ENCODE assay signal across 17 mouse cellular contexts in genomic region chr11:86471785-86472184, GRCm38 (mm10). TPM values are rescaled to one million over a fixed set of nuclear protein-coding genes. Genes with fewer than 3 reads are reported as not detected.
DNase-seq lines count a peak whose midpoint lies in the region; ATAC-seq and TF ChIP-seq lines count a peak whose summit lies in the region.
"Had no signal": no experiment of that assay in that cellular context is flagged by ENCODE, and none has a peak within 500 bp of the region (broad histone marks: within the 10 kb centered on the region; RNA-seq: fewer than 3 reads in every experiment).

No protein-coding gene starts in this region.

- WGBS in hindbrain, postnatal 0 days = 48% methylated on average over 6 of the region's 6 CpGs
- 86% methylated on average over 6 of the region's 6 CpGs for WGBS in hindbrain, embryonic 11.5 days
- WGBS in midbrain, embryonic 15.5 days = 19% methylated on average over 6 of the region's 6 CpGs

- no peak overlapping the region for H3K9ac ChIP-seq in hindbrain, postnatal 0 days (replicated peaks; ENCODE audit: low read length)
- no peak overlapping the region for H3K9ac ChIP-seq in hindbrain, embryonic 11.5 days (ENCODE audit: low read depth, low read length)
- no peak overlapping the region for H3K9ac ChIP-seq in midbrain, embryonic 15.5 days
- H3K9ac ChIP-seq: hindbrain, embryonic 13.5 days; liver, embryonic 15.5 days had no signal

- no peak for ATAC-seq in hindbrain, postnatal 0 days
- no peak for ATAC-seq in hindbrain, embryonic 11.5 days (ENCODE audit: low FRiP score)
- peak; percentile 48; the same call in 1 of the 2 replicates for ATAC-seq in midbrain, embryonic 15.5 days (replicated peaks)
- ATAC-seq: Patski had no signal

- H3K36me3 ChIP-seq in hindbrain, postnatal 0 days (ENCODE audit: insufficient read depth, low read length) = no peaks in the 10 kb centered on the region
- no peaks in the 10 kb centered on the region for H3K36me3 ChIP-seq in hindbrain, embryonic 11.5 days (ENCODE audit: control insufficient read depth, insufficient read depth, low read length)
- no peaks in the 10 kb centered on the region for H3K36me3 ChIP-seq in midbrain, embryonic 15.5 days (replicated peaks)
- H3K36me3 ChIP-seq: hindbrain, embryonic 13.5 days; liver, embryonic 15.5 days had no signal

- no peak overlapping the region for H3K4me2 ChIP-seq in hindbrain, postnatal 0 days (ENCODE audit: low read depth, low read length)
- H3K4me2 ChIP-seq in hindbrain, embryonic 11.5 days (replicated peaks; ENCODE audit: low read depth, low read length) = no peak overlapping the region
- no peak overlapping the region for H3K4me2 ChIP-seq in midbrain, embryonic 15.5 days
- H3K4me2 ChIP-seq: hindbrain, embryonic 13.5 days; liver, embryonic 15.5 days had no signal

- no peaks in the 10 kb centered on the region for H3K9me3 ChIP-seq in hindbrain, postnatal 0 days (ENCODE audit: low read length)
- no peaks in the 10 kb centered on the region for H3K9me3 ChIP-seq in hindbrain, embryonic 11.5 days (ENCODE audit: control insufficient read depth, low read length)
- H3K9me3 ChIP-seq in midbrain, embryonic 15.5 days = no peaks in the 10 kb centered on the region
- H3K9me3 ChIP-seq: hindbrain, embryonic 13.5 days; liver, embryonic 15.5 days had no signal

- H3K4me1 ChIP-seq in hindbrain, postnatal 0 days (ENCODE audit: insufficient read depth, low read length) = no peaks in the 10 kb centered on the region
- no peaks in the 10 kb centered on the region for H3K4me1 ChIP-seq in hindbrain, embryonic 11.5 days (replicated peaks; ENCODE audit: control insufficient read depth, insufficient read depth, low read length)
- H3K4me1 ChIP-seq in midbrain, embryonic 15.5 days = peaks cover 9% of the 10 kb centered on the region; the same call in 1 of the 2 replicates
- H3K4me1 ChIP-seq: liver, embryonic 15.5 days had no signal

- H3K27ac ChIP-seq in hindbrain, postnatal 0 days = no peak overlapping the region
- H3K27ac ChIP-seq in hindbrain, embryonic 11.5 days (ENCODE audit: low read depth, low read length) = no peak overlapping the region
- H3K27ac ChIP-seq in midbrain, embryonic 15.5 days = no peak overlapping the region
- H3K27ac ChIP-seq: liver, embryonic 15.5 days; macrophage had no signal

- no peak overlapping the region for H3K4me3 ChIP-seq in hindbrain, postnatal 0 days (ENCODE audit: low read length)
- H3K4me3 ChIP-seq in hindbrain, embryonic 11.5 days (ENCODE audit: low read depth, low read length) = no peak overlapping the region
- no peak overlapping the region for H3K4me3 ChIP-seq in midbrain, embryonic 15.5 days
- H3K4me3 ChIP-seq: hindbrain, embryonic 13.5 days; layer of hippocampus, adult 2 months; liver, embryonic 15.5 days had no signal

- peak; percentile 9 for DNase-seq in embryo, embryonic 10.5 days (ENCODE audit: low spot score)
- no peak for DNase-seq in embryo, embryonic 9.5 days (ENCODE audit: extremely low spot score)
- DNase-seq in heart, adult 11 months = peak; percentile 71
- no peak for DNase-seq in heart, postnatal 4 days
- DNase-seq in hindbrain, postnatal 0 days (ENCODE audit: low spot score) = peak; percentile 5
- no peak for DNase-seq in hindbrain, embryonic 11.5 days (ENCODE audit: low spot score)
- DNase-seq in liver = no peak
- DNase-seq: adrenal gland, adult 8-10 months; kidney, adult 8-10 months; kidney, postnatal 14 days; thymus, postnatal 25 days had no signal

- H3K27me3 ChIP-seq in hindbrain, postnatal 0 days (ENCODE audit: insufficient read depth, low read length) = no peaks in the 10 kb centered on the region
- H3K27me3 ChIP-seq in hindbrain, embryonic 11.5 days (ENCODE audit: control insufficient read depth, insufficient read depth, low read length) = no peaks in the 10 kb centered on the region
- no peaks in the 10 kb centered on the region for H3K27me3 ChIP-seq in midbrain, embryonic 15.5 days (replicated peaks)
- H3K27me3 ChIP-seq: hindbrain, embryonic 13.5 days; liver, embryonic 15.5 days; Patski had no signal

- no peak for TF ChIP-seq CTCF in hindbrain, postnatal 0 days (IDR thresholded peaks at IDR 0.05; ENCODE audit: low read depth)

RNA-seq across cellular contexts. Expression of gene Rnft1, which starts 12.7 kb away (rescaled TPM):
- 10 to 100 TPM; 28.9 to 33.1 TPM for total RNA-seq in heart, postnatal 4 days (2021)
- total RNA-seq in hindbrain, postnatal 0 days (2014; rRNA removed) = 5.1 and 5.7 TPM in 2 replicates
- 15.0 and 16.3 TPM in 2 replicates for polyA plus RNA-seq in hindbrain, postnatal 0 days (2015; fragmentation: Nextera tagmentation; extraction: Ambion mirVana)
- 21.5 and 26.3 TPM in 2 replicates for polyA plus RNA-seq in hindbrain, embryonic 11.5 days (2014; fragmentation: Nextera tagmentation; extraction: Ambion mirVana)
- 16.0 and 16.8 TPM in 2 replicates for polyA plus RNA-seq in midbrain, embryonic 15.5 days (2015; fragmentation: Nextera tagmentation; extraction: Ambion mirVana)

Comparison
In these comparisons a context has a peak if more than half of its experiments do, and no peak if none do; other contexts are left out.
1. DNase-seq: peak in embryo, embryonic 10.5 days (single experiment), heart, adult 11 months (single experiment) and hindbrain, postnatal 0 days (single experiment); none in embryo, embryonic 9.5 days (single experiment), heart, postnatal 4 days (single experiment), hindbrain, embryonic 11.5 days (single experiment) and liver (single experiment).